Comparison of ENCODE assay signal across 8 mouse cellular contexts in the genomic region with DNA sequence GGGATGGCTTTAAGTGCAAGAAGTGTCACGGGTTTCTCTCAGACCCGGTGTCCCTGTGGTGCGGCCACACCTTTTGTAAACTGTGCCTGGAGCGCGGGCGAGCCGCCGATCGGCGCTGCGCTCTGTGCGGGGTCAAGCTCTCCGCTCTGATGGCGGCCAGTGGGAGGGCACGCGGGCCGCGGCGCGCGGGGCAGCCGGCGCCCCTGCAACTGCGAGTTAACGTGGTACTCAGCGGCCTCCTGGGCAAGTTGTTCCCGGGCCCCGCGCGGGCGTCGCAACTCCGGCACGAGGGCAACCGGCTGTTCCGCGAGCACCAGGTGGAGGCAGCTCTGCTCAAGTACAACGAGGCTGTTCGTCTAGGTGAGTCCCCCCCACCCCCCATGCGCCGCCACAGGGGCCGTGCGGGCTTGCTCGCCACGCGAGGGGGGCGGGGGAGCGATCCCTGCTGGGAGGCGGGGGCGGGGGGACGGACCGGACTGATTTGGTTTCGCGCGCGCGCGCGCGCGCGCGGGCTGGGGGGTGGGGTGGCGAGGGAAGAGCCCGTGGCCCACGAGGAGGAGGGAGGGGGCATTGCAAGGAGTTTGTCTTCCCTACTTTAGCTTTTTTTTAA. TPM values are rescaled to one million over a fixed set of nuclear protein-coding genes. Genes with fewer than 3 reads are reported as not detected.
DNase-seq lines count a peak whose midpoint lies in the region; ATAC-seq and TF ChIP-seq lines count a peak whose summit lies in the region.

No protein-coding gene starts in this region.

- TF ChIP-seq CTCF in liver, embryonic 14.5 days (IDR thresholded peaks at IDR 0.05; ENCODE audit: low read depth), result no peak

- no peaks in the 10 kb centered on the region for H3K27me3 ChIP-seq in forebrain, embryonic 15.5 days
- peaks cover 6% of the 10 kb centered on the region; the same call in 1 of the 2 replicates for H3K27me3 ChIP-seq in intestine, embryonic 15.5 days (replicated peaks)
- peaks cover 26% of the 10 kb centered on the region for H3K27me3 ChIP-seq in liver, embryonic 14.5 days (ENCODE audit: control insufficient read depth, insufficient read depth, low read length)
- H3K27me3 ChIP-seq in neural tube, embryonic 14.5 days (ENCODE audit: control insufficient read depth, insufficient read depth, low read length), result no peaks in the 10 kb centered on the region

- H3K4me2 ChIP-seq in forebrain, embryonic 15.5 days (replicated peaks), result peak overlapping the region; percentile 88
- peak overlapping the region; percentile 84 for H3K4me2 ChIP-seq in intestine, embryonic 15.5 days (replicated peaks)
- peak overlapping the region; percentile 37 for H3K4me2 ChIP-seq in liver, embryonic 14.5 days (ENCODE audit: low read depth)
- H3K4me2 ChIP-seq in neural tube, embryonic 14.5 days (ENCODE audit: low read depth, low read length), result peak overlapping the region; percentile 76

- 0 out of 2 replicates have a peak, but pooled peaks have one; percentile 2 for ATAC-seq in cerebellum, adult (ENCODE audit: insufficient number of reproducible peaks, low FRiP score, low TSS enrichment)
- ATAC-seq in forebrain, embryonic 15.5 days (replicated peaks), result peak; percentile 35
- peak; percentile 54 for ATAC-seq in intestine, embryonic 15.5 days
- ATAC-seq in liver, embryonic 14.5 days (ENCODE audit: insufficient read depth), result no peak
- peak; percentile 60 for ATAC-seq in neural tube, embryonic 14.5 days (ENCODE audit: low read depth)

- peak; percentile 13 for DNase-seq in right cerebral cortex, postnatal 4 days
- DNase-seq in right cerebral cortex, adult 18-20 months, result no peak
- no peak for DNase-seq in liver, embryonic 14.5 days (ENCODE audit: low read depth in 3 of 3, low spot score in 3 of 3)
- DNase-seq in spleen, adult 12 weeks (ENCODE audit: low spot score), result no peak

- peaks cover 9% of the 10 kb centered on the region for H3K4me1 ChIP-seq in forebrain, embryonic 15.5 days
- H3K4me1 ChIP-seq in intestine, embryonic 15.5 days (replicated peaks), result no peaks in the 10 kb centered on the region
- no peaks in the 10 kb centered on the region for H3K4me1 ChIP-seq in liver, embryonic 14.5 days (replicated peaks; ENCODE audit: control insufficient read depth in 2 of 2, insufficient read depth in 2 of 2, low read length in 1 of 2)
- 0 out of 2 replicates have a peak, but pooled peaks cover 5% of the 10 kb centered on the region for H3K4me1 ChIP-seq in neural tube, embryonic 14.5 days (ENCODE audit: control insufficient read depth, insufficient read depth, low read length)

- H3K4me3 ChIP-seq in forebrain, embryonic 15.5 days, result peak overlapping the region; percentile 49
- H3K4me3 ChIP-seq in intestine, embryonic 15.5 days (replicated peaks), result peak overlapping the region; percentile 44
- peak overlapping the region; percentile 30 to 54 for H3K4me3 ChIP-seq in liver, embryonic 14.5 days (ENCODE audit: insufficient read depth in 1 of 2, low read depth in 2 of 2, low read length in 2 of 2)
- peak overlapping the region; percentile 40 for H3K4me3 ChIP-seq in neural tube, embryonic 14.5 days (ENCODE audit: low read depth, low read length)

- 24% methylated on average over 40 of the region's 66 CpGs for WGBS in forebrain, embryonic 15.5 days
- 15% methylated on average over 55 of the region's 66 CpGs for WGBS in intestine, embryonic 15.5 days
- WGBS in liver, embryonic 14.5 days (ENCODE audit: insufficient replicate concordance), result 12% methylated on average over 55 of the region's 66 CpGs
- 23% methylated on average over 57 of the region's 66 CpGs for WGBS in neural tube, embryonic 14.5 days

- no peak overlapping the region for H3K27ac ChIP-seq in forebrain, embryonic 15.5 days (replicated peaks)
- no peak overlapping the region for H3K27ac ChIP-seq in intestine, embryonic 15.5 days
- H3K27ac ChIP-seq in liver, embryonic 14.5 days, result no peak overlapping the region
- no peak overlapping the region for H3K27ac ChIP-seq in neural tube, embryonic 14.5 days (ENCODE audit: low read depth, low read length)

- H3K36me3 ChIP-seq in forebrain, embryonic 15.5 days, result no peaks in the 10 kb centered on the region
- no peaks in the 10 kb centered on the region for H3K36me3 ChIP-seq in intestine, embryonic 15.5 days
- H3K36me3 ChIP-seq in liver, embryonic 14.5 days (replicated peaks; ENCODE audit: control insufficient read depth, insufficient read depth, low read depth), result no peaks in the 10 kb centered on the region
- H3K36me3 ChIP-seq in neural tube, embryonic 14.5 days (ENCODE audit: control insufficient read depth, insufficient read depth, low read length), result no peaks in the 10 kb centered on the region

- H3K9me3 ChIP-seq in forebrain, embryonic 15.5 days, result no peaks in the 10 kb centered on the region
- H3K9me3 ChIP-seq in intestine, embryonic 15.5 days, result no peaks in the 10 kb centered on the region
- no peaks in the 10 kb centered on the region for H3K9me3 ChIP-seq in liver, embryonic 14.5 days (ENCODE audit: control insufficient read depth, low read length)
- no peaks in the 10 kb centered on the region for H3K9me3 ChIP-seq in neural tube, embryonic 14.5 days (ENCODE audit: control insufficient read depth, low read length)

- no peak for TF ChIP-seq EP300 in liver, embryonic 14.5 days (IDR thresholded peaks at IDR 0.05; ENCODE audit: low read depth)

- peak overlapping the region; percentile 29 for H3K9ac ChIP-seq in forebrain, embryonic 15.5 days (replicated peaks)
- H3K9ac ChIP-seq in intestine, embryonic 15.5 days, result peak overlapping the region; percentile 34; the same call in 1 of the 2 replicates
- H3K9ac ChIP-seq in liver, embryonic 14.5 days (replicated peaks), result no peak overlapping the region
- H3K9ac ChIP-seq in neural tube, embryonic 14.5 days (replicated peaks; ENCODE audit: low read depth, low read length), result no peak overlapping the region

RNA-seq across cellular contexts. Expression of a gene that starts 1.0 kb away (rescaled TPM):
- 0.92 and 1.4 TPM in 2 replicates for polyA plus RNA-seq in forebrain, embryonic 15.5 days (2015; fragmentation: Nextera tagmentation; extraction: Ambion mirVana)
- polyA plus RNA-seq in intestine, embryonic 15.5 days (2015; fragmentation: Nextera tagmentation; extraction: Ambion mirVana), result 0.65 and 1.00 TPM in 2 replicates
- 0.30 and 0.50 TPM in 2 replicates for polyA plus RNA-seq in liver, embryonic 14.5 days (2012; rRNA removed)
- 0.42 and 0.61 TPM in 2 replicates for polyA plus RNA-seq in liver, embryonic 14.5 days (2014; fragmentation: Nextera tagmentation; extraction: Ambion mirVana)
- polyA plus RNA-seq in neural tube, embryonic 14.5 days (2014; fragmentation: Nextera tagmentation; extraction: Ambion mirVana), result 0.18 and 0.20 TPM in 2 replicates

Comparison
In these comparisons a context has a peak if more than half of its experiments do, and no peak if none do; other contexts are left out.
1. H3K4me2 ChIP-seq: peak in every context shown above with its lines; median percentile 88 in forebrain, embryonic 15.5 days; 84 in intestine, embryonic 15.5 days; 76 in neural tube, embryonic 14.5 days; 37 in liver, embryonic 14.5 days.
2. H3K9ac ChIP-seq: peak in forebrain, embryonic 15.5 days (single experiment) and intestine, embryonic 15.5 days (single experiment); none in liver, embryonic 14.5 days (single experiment) and neural tube, embryonic 14.5 days (single experiment).
3. Peak in every context shown above with its lines, with median percentiles within 50 percentile points of each other: H3K4me3 ChIP-seq.